Mouse (Mus musculus) thymus, adult 2 months (tissue): Measurements from ENCODE around the gene Nr4a1.

Experiments used
- CTCF ChIP-seq: fragments of 200-500 bp; IDR thresholded peaks from 2 replicates; pipeline ENCODE4 v1.5.1; 2012; ENCODE audit warnings: mild to moderate bottlenecking, control low read depth, low read length, moderate library complexity, borderline replicate concordance; ENCODE audit not compliant: control insufficient read depth, poor library complexity, insufficient read depth; ENCODE audit errors: extremely low read depth
- POLR2A ChIP-seq: fragments of 200-500 bp; IDR thresholded peaks from 2 replicates; pipeline ENCODE4 v1.6.1; 2012; ENCODE audit warnings: mild to moderate bottlenecking, low read length, control low read depth, moderate library complexity; ENCODE audit not compliant: control insufficient read depth, poor library complexity, insufficient read depth; ENCODE audit errors: extremely low read depth

DNA sequence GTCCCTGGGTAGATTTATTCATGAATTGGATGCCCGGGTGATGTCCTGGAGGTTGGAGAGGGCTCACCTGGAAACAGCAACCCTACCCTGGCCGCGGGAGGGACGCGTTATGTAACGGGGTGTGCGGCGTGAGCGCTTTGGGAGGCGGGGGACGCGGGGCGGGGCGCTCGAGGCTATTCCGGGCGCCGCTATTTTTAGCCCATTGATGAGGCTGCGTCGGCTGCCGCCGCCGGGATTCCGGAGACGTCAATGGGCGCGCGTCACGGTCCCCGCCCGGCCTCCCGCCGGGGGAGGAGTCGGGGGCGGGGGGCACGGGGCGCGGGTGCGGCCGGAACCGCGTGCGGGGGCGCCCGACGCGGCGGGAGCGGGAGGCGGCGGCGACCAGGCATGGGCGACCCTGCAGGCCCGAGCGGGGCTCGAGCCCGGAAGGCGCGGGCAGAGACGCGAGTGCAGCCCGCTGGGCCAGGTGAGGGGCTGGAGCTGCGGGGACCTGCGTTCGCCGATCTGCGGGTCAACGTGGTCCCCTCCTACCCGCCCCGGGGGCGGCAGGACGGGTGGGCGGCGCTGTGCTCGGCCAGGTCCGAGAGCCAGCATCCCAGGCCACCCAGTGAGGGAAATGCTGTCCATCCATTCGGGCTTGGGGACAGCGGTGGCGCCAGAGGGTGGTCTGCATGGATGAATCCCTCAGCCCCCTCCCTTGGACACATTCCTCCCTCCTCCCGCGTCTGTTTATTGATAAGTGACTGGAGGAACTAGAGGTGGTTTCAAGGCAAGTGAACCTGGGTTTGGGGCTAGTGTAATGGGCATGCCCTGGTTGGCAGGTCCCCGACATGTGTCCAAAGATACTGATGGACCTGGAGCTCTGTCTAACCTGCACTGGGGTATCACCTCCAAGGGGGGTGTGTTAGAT, at the start of gene Nr4a1:
- no peak; the same call in 1 of the 2 replicates for TF ChIP-seq CTCF
- TF ChIP-seq POLR2A = no peak
